Mouse (Mus musculus) limb, embryonic 13.5 days (tissue): ENCODE data around the gene Utrn. TPM values are rescaled to one million over a fixed set of nuclear protein-coding genes. Genes with fewer than 3 reads are reported as not detected.

Experiments used
- ATAC-seq: fragments of 200-750 bp; cut with Nextera tagmentation; 2 replicates; pipeline ENCODE4 v1.8.0; 2017; ENCODE audit warnings: low read depth, moderate number of reproducible peaks, moderate TSS enrichment; ENCODE audit not compliant: low FRiP score
- H3K27ac ChIP-seq: fragments of 300-500 bp; sonication (generic); 2 replicates; pipeline ENCODE4 v1.5.1; 2015; ENCODE audit warnings: inconsistent platforms, mild to moderate bottlenecking, moderate library complexity
- H3K27me3 ChIP-seq: fragments of 300-500 bp; sonication (generic); 2 replicates; pipeline ENCODE4 v1.6.1; 2015; ENCODE audit warnings: mild to moderate bottlenecking, inconsistent platforms
- H3K36me3 ChIP-seq: fragments of 300-500 bp; sonication (generic); 2 replicates; pipeline ENCODE4 v1.6.1; 2015; ENCODE audit warnings: inconsistent platforms, mild to moderate bottlenecking, moderate library complexity
- H3K4me1 ChIP-seq: fragments of 300-500 bp; sonication (generic); 2 replicates; pipeline ENCODE4 v1.6.1; 2015; ENCODE audit warnings: inconsistent platforms
- H3K4me2 ChIP-seq: fragments of 300-500 bp; sonication (generic); replicated peaks from 2 replicates; pipeline ENCODE4 v1.6.1; 2015; ENCODE audit warnings: inconsistent platforms, mild to moderate bottlenecking, moderate library complexity
- H3K4me3 ChIP-seq: fragments of 300-500 bp; sonication (generic); 2 replicates; pipeline ENCODE4 v1.5.1; 2015; ENCODE audit warnings: moderate library complexity, mild to moderate bottlenecking, inconsistent platforms
- H3K9ac ChIP-seq: fragments of 300-500 bp; sonication (generic); 2 replicates; pipeline ENCODE4 v1.6.1; 2015; ENCODE audit warnings: mild to moderate bottlenecking, inconsistent platforms
- H3K9me3 ChIP-seq: fragments of 300-500 bp; sonication (generic); 2 replicates; pipeline ENCODE4 v1.6.1; 2016; ENCODE audit warnings: inconsistent platforms
- WGBS: fragments of 180-500 bp; shearing (Covaris S2); methylation state at CpG from one replicate; pipeline ENCODE4 v1.1.7; 2015; 5-methylcytosine and 5-hydroxymethylcytosine counted together
- polyA plus RNA-seq: library from polyadenylated mRNA; unstranded; fragments of >200 nt; fragmentation: Nextera tagmentation; extraction: Ambion mirVana; gene quantifications from 2 replicates; pipeline ENCODE4 v1.2.1, GENCODE M21; 2015

The Utrn gene
- polyA plus RNA-seq, 1 experiment from 2014 or later = 89.9 TPM

DNA sequence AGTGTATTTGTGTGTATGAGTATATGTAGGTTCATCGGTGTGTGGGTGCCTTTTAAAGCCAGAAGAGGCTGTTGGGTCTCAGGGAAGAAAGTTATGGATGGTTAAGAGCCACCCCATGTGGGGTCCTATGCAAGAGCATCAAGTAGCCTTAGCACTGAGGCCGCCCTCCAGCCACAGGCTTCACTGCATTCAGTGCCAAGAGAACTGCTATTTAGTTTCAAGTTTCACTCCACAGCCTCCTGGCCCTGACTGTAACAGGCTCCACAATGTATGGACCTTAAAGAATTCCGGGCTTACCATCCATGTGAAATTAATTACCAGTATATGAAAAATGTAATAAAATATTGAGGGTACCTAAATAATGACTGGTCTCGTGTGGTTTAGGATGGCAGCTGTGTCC lies 60.7 kb downstream of the Utrn start:
- Histone ChIP-seq H3K9ac (no peak overlapping the region), H3K36me3 (no peaks in the 10 kb centered on the region), H3K4me2 (no peak overlapping the region), H3K27me3 (no peaks in the 10 kb centered on the region), H3K4me1 (peaks cover 47% of the 10 kb centered on the region), H3K27ac (peak overlapping the region; percentile 29; the same call in 1 of the 2 replicates), H3K9me3 (no peaks in the 10 kb centered on the region), H3K4me3 (no peak overlapping the region)
- ATAC-seq = peak; percentile 83
- WGBS = 36% methylated on average over 4 of the region's 4 CpGs

DNA sequence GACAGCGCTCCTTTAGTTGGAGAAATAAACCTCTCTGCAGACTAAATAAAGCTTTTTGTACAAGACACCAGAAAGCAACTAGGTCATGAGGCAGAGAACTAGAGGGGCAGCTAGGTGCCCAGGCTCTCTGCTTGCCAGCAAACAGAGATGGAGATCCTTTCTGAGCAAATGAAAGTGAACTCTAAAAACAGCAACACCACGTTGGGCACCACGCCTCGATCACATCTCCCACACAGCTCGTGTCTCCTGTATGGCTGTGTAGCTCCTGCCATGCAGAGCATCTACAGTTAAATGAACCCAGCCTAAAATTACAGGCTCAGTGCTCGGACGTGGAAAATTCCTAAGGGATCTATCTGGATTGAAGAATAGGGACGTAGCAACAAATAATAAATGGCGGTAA lies 61.5 kb downstream of the Utrn start:
- Histone ChIP-seq H3K27me3 (no peaks in the 10 kb centered on the region), H3K27ac (no peak overlapping the region), H3K9me3 (no peaks in the 10 kb centered on the region), H3K36me3 (no peaks in the 10 kb centered on the region), H3K4me1 (peaks cover 47% of the 10 kb centered on the region), H3K4me3 (no peak overlapping the region), H3K4me2 (no peak overlapping the region), H3K9ac (no peak overlapping the region)
- ATAC-seq = no peak
- 71% methylated on average over 9 of the region's 9 CpGs for WGBS

DNA sequence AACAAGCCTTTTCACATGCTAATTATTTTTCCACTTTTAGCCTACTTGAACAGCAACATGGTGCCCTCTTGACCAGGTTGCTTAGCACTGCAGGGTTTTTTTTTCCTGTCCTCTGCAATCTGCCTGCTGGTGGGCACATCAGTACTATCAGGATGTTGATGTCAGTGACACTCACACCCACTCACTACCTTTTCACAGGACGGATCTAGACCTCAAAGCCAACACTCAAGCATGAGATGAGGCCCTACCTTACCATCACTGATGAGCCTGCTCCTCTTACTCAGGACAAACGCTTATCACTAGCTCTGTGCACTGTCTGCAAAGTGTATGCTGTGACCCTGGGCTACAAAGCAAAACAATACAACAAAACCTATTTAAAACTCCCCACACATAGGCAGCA lies 63.3 kb downstream of the Utrn start:
- Histone ChIP-seq H3K9me3 (no peaks in the 10 kb centered on the region), H3K9ac (no peak overlapping the region), H3K36me3 (no peaks in the 10 kb centered on the region), H3K27me3 (no peaks in the 10 kb centered on the region), H3K4me2 (no peak overlapping the region), H3K4me1 (peaks cover 38% of the 10 kb centered on the region), H3K4me3 (no peak overlapping the region), H3K27ac (no peak overlapping the region)
- ATAC-seq = no peak
- WGBS = 80% methylated on average over 2 of the region's 2 CpGs

DNA sequence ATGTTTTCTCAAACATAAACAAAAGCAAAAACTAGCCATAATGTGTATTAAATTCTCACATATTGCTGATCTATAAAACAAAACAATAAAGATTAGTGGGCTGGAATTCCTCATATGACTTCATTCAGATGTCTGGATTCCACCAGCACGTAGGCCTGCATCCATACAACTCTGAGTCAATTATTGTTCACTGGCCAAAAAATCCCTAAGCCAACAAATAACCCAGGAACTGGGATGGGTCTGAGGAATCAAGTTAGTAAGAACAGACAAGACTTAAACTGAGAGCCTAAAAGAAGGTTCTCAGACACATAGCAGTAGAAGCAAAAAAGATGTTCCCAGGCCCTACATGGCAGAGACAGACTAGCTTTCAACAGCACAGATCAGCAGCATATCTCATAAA lies 65.2 kb downstream of the Utrn start:
- WGBS = 40% methylated on average over 1 of the region's 1 CpGs
- Histone ChIP-seq H3K9me3 (no peaks in the 10 kb centered on the region), H3K4me1 (peaks cover 20% of the 10 kb centered on the region), H3K36me3 (no peaks in the 10 kb centered on the region), H3K4me2 (no peak overlapping the region), H3K27ac (no peak overlapping the region), H3K9ac (no peak overlapping the region), H3K4me3 (no peak overlapping the region), H3K27me3 (no peaks in the 10 kb centered on the region)
- no peak for ATAC-seq

DNA sequence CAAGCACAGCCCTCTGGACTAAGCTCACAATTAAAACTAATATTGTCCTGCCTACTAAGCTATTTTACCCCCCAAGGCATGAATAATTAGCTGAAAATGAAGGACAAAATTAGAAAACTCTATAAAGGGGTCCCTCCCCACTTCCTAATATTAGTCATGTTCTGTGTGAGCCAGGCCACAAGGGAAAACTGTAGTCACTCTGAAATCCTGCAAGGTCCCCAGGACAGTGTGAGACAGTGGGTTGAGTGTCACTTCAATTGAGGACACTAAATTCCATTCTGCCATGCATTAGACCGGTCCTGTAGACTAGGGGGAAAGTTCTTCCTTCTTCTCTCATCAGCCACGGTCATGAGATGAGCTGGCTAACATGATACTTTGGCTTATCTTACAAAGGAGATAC lies 69.7 kb downstream of the Utrn start:
- 91% methylated on average over 2 of the region's 2 CpGs for WGBS
- Histone ChIP-seq H3K9ac (no peak overlapping the region), H3K4me3 (no peak overlapping the region), H3K9me3 (no peaks in the 10 kb centered on the region), H3K4me1 (peaks cover 12% of the 10 kb centered on the region), H3K27me3 (no peaks in the 10 kb centered on the region), H3K36me3 (no peaks in the 10 kb centered on the region), H3K4me2 (no peak overlapping the region), H3K27ac (no peak overlapping the region)
- no peak for ATAC-seq

DNA sequence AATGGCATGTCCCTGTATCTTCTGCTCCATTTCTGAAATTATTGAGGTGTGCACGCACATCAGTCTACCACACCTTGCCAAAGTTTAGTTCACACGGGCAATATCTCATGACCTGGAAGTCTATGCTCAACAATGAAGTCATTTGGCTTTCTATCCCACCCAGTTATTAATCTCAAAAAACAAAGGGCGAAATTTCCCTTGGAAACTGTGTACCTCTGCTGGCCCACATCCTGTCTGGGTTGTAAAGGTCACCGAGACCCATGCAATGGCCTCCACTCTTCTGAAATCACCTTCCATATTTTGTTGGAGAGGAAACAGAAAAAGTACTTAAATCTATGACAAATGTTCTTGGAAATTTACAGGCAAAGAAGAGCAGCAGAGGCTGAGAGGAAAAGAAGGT lies 70.9 kb downstream of the Utrn start:
- H3K27me3 ChIP-seq = no peaks in the 10 kb centered on the region
- H3K36me3 ChIP-seq = no peaks in the 10 kb centered on the region
- no peak for ATAC-seq
- no peak overlapping the region for H3K9ac ChIP-seq
- H3K4me2 ChIP-seq = no peak overlapping the region
- H3K27ac ChIP-seq = no peak overlapping the region
- H3K9me3 ChIP-seq = no peaks in the 10 kb centered on the region
- WGBS = 93% methylated on average over 4 of the region's 4 CpGs
- H3K4me1 ChIP-seq = peaks cover 12% of the 10 kb centered on the region
- no peak overlapping the region for H3K4me3 ChIP-seq

DNA sequence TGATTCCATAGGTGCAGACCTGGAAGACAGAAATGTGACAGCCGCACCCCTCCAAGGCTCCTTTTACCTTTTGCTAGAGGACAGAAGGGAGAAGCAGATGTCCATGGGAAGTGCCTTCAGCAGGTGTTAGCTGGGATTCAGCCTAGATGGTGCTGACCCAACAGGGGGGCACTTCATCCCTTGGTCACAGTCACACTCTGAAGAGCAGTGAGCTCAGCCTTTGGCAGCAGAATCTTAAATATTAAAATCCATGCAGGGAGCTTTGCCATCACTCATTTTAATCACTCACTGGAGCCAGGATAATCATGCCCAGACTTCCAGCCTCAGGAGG lies 72.7 kb downstream of the Utrn start:
- Histone ChIP-seq H3K4me1 (peaks cover 20% of the 10 kb centered on the region), H3K36me3 (no peaks in the 10 kb centered on the region), H3K27ac (no peak overlapping the region; the same call in 1 of the 2 replicates), H3K9ac (no peak overlapping the region), H3K4me2 (no peak overlapping the region), H3K27me3 (no peaks in the 10 kb centered on the region), H3K4me3 (no peak overlapping the region), H3K9me3 (no peaks in the 10 kb centered on the region)
- ATAC-seq = no peak
- WGBS = 83% methylated on average over 1 of the region's 1 CpGs

DNA sequence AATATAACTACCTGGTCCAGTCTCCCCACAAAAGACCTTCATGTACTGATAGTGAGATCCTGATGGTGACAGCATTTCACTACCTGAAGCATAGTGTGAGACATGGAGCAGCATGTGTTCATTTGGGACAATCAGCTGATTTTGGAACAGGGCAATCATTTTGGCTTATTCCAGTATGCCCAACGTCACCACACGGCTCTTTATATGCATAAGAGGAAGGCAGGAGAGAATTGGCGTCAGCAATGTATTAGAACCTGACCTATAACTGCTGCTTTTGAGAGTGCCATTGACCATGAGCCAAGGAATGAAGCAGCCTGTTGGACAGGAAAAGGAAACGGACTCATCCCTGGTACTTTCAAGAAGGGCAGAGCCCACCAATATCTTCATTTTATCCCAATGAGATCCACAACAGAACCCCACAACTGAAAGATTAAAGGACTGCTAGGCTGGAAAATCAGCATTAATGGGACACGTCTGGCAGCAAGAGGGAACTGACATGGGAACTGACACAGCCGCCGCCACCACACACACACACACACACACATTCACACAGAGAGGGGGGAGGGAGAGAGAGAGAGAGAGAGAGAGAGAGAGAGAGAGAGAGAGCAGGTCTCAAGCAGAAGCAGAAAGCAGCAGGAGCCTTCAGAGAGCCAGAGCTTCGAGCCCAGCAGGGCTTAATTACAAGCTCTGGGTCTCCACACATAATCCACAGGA lies 73.2 kb downstream of the Utrn start:
- no peaks in the 10 kb centered on the region for H3K36me3 ChIP-seq
- no peak overlapping the region for H3K9ac ChIP-seq
- no peak for ATAC-seq
- H3K27me3 ChIP-seq = no peaks in the 10 kb centered on the region
- WGBS = 66% methylated on average over 8 of the region's 8 CpGs
- H3K4me1 ChIP-seq = peaks cover 25% of the 10 kb centered on the region
- H3K9me3 ChIP-seq = no peaks in the 10 kb centered on the region
- H3K4me3 ChIP-seq = no peak overlapping the region
- no peak overlapping the region for H3K27ac ChIP-seq
- no peak overlapping the region for H3K4me2 ChIP-seq

DNA sequence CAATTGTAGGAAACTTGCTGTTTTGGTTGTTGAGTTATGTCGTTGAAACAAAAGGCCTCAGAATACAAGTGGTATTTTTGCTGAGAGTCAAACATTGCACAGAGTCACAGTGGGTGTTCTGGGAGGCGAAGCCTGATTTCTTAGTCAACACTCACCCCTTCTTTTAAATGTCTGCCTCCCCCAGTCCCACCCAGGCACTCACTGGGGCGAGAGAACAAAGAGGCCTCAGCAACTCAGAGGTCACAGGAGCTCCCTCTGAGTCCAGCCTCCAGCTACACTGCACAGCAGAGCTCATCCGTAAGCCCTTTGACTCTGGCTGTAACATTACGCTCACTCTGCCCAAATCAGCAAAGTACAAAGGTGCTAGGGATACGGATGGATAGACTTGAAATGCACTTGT lies 77.1 kb downstream of the Utrn start:
- ATAC-seq = no peak
- WGBS = 45% methylated on average over 6 of the region's 6 CpGs
- no peak overlapping the region for H3K4me3 ChIP-seq
- no peak overlapping the region for H3K4me2 ChIP-seq
- H3K27me3 ChIP-seq = no peaks in the 10 kb centered on the region
- no peaks in the 10 kb centered on the region for H3K9me3 ChIP-seq
- no peaks in the 10 kb centered on the region for H3K36me3 ChIP-seq
- H3K4me1 ChIP-seq = peaks cover 28% of the 10 kb centered on the region
- no peak overlapping the region for H3K27ac ChIP-seq
- no peak overlapping the region for H3K9ac ChIP-seq

DNA sequence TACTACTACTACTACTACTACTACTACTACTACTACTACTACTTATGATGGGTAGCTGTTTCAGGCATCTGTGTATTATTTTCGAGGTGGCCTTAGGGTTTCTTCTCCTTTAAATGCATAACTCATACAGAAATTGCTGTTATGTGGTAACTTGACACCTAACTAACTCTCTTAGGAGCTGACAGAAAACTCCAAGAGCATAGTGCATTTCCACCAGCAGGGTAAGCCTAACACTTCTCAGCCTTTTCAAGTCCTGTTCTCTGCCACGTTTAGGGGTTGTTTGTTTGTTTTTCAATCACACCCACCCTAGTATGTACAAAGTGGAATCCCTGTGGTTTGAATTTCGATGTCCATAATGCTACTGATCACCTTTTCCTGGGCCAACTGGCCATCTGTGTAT lies 78.3 kb downstream of the Utrn start:
- WGBS = 51% methylated on average over 3 of the region's 3 CpGs
- H3K27me3 ChIP-seq = no peaks in the 10 kb centered on the region
- H3K4me1 ChIP-seq = peaks cover 16% of the 10 kb centered on the region
- H3K4me2 ChIP-seq = no peak overlapping the region
- H3K36me3 ChIP-seq = no peaks in the 10 kb centered on the region
- no peak for ATAC-seq
- H3K9ac ChIP-seq = no peak overlapping the region
- H3K9me3 ChIP-seq = no peaks in the 10 kb centered on the region
- H3K4me3 ChIP-seq = no peak overlapping the region
- no peak overlapping the region for H3K27ac ChIP-seq

DNA sequence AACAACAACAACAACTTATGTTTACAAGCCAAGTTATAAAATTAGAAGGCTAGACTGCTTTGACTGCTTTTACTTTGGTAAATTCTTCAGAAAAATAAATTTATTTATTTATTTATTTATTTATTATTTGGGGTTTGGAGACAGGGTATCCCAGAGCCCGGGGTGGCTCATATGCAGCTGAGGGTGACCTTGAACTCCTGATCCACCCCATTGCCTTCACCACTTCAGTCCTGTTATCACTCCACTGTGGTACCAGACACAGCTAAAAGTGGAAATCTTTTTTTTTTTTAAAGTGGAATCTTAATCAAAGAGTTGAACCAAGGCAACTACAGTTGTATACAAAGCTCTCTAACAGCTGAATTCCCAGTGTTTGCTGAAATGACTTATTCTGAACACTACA lies 80.6 kb downstream of the Utrn start:
- whole genome bisulfite sequencing = 88% methylated on average over 1 of the region's 1 CpGs
- no peak for ATAC-seq
- Histone ChIP-seq H3K36me3 (no peaks in the 10 kb centered on the region), H3K9ac (no peak overlapping the region), H3K4me1 (peaks cover 15% of the 10 kb centered on the region), H3K27me3 (no peaks in the 10 kb centered on the region), H3K9me3 (no peaks in the 10 kb centered on the region), H3K4me3 (no peak overlapping the region), H3K4me2 (no peak overlapping the region), H3K27ac (no peak overlapping the region)

DNA sequence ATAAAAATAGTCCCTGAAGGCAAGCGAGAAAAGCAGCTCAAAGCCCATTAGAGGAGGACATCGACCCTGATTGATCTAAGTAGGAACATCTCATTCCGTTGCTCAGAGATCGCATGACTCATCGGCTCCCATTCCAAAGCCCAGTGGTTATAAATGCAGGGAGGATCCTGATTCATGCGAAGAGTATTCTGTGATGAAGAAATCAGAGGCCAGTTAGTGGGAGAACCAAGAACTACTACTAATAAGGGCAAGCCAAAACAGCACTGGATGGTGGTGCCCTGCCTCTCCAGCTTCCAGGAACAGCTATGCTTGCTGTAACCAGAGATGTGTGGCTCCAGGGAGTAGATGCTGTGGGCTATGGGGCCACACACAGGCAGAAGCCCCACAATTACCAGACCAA lies 81.2 kb downstream of the Utrn start:
- Histone ChIP-seq H3K4me2 (no peak overlapping the region), H3K9me3 (no peaks in the 10 kb centered on the region), H3K9ac (no peak overlapping the region), H3K4me1 (peaks cover 15% of the 10 kb centered on the region), H3K27ac (no peak overlapping the region), H3K4me3 (no peak overlapping the region), H3K36me3 (no peaks in the 10 kb centered on the region), H3K27me3 (no peaks in the 10 kb centered on the region)
- WGBS = 84% methylated on average over 6 of the region's 6 CpGs
- ATAC-seq = no peak

DNA sequence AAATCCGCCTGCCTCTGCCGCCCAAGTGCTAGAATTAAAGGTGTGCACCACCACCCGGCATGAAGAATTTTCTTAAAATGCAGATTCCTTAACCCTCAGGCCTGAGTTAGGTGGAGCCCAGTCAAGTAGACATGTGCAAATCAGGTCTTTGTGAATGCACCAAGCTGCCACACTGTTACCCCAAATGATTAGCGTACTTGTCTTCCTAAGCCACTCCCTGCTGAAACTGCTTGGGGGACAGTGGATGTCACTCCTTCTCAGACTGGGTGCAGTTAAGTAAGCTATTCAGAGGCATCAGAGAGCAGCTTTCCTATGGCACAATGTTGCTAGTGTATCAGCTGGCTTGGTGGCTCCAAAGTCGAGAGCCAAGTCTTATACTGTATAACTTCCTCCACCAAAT lies 83.9 kb downstream of the Utrn start:
- ATAC-seq = no peak
- H3K4me1 ChIP-seq = no peaks in the 10 kb centered on the region
- no peak overlapping the region for H3K27ac ChIP-seq
- no peak overlapping the region for H3K4me3 ChIP-seq
- H3K4me2 ChIP-seq = no peak overlapping the region
- no peaks in the 10 kb centered on the region for H3K27me3 ChIP-seq
- no peaks in the 10 kb centered on the region for H3K9me3 ChIP-seq
- 93% methylated on average over 5 of the region's 5 CpGs for WGBS
- H3K9ac ChIP-seq = no peak overlapping the region
- H3K36me3 ChIP-seq = no peaks in the 10 kb centered on the region
